Mouse (Mus musculus) spleen, postnatal 36 days (tissue): ENCODE data around the gene Gm21094.
"Not testable (repeated sequence)": the region's sequence is repeated elsewhere in the genome, so short reads cannot be mapped to it uniquely, and the experiment has no call there.

Source experiments
- DNase-seq, 2 experiments: peaks; one replicate each; pipeline ENCODE4 v3.0.0; 2022; ENCODE audit warnings: low spot score in 2 of 2, mixed read lengths in 1 of 2

The Gm21094 gene

GRCm38 (mm10) chrY:32620343-32620742 lies at the start of gene Gm21094:
Gm21094 (minus strand) TSS chrY:32620443.
- DNase-seq = not testable (repeated sequence)
